Mouse (Mus musculus) adrenal gland, postnatal 14 days (tissue): Measurements from ENCODE around the gene Podxl2. TPM values are rescaled to one million over a fixed set of nuclear protein-coding genes. Genes with fewer than 3 reads are reported as not detected.

ENCODE experiments used
- DNase-seq: peaks from one replicate; pipeline ENCODE4 v3.0.0; 2021; ENCODE audit warnings: mixed read lengths
- total RNA-seq: library from RNA; stranded (reverse); gene quantifications from 2 replicates; pipeline ENCODE4 v1.2.3, GENCODE M21; 2021

The Podxl2 gene
- total RNA-seq, 1 experiment from 2014 or later: 24.4 TPM

DNA sequence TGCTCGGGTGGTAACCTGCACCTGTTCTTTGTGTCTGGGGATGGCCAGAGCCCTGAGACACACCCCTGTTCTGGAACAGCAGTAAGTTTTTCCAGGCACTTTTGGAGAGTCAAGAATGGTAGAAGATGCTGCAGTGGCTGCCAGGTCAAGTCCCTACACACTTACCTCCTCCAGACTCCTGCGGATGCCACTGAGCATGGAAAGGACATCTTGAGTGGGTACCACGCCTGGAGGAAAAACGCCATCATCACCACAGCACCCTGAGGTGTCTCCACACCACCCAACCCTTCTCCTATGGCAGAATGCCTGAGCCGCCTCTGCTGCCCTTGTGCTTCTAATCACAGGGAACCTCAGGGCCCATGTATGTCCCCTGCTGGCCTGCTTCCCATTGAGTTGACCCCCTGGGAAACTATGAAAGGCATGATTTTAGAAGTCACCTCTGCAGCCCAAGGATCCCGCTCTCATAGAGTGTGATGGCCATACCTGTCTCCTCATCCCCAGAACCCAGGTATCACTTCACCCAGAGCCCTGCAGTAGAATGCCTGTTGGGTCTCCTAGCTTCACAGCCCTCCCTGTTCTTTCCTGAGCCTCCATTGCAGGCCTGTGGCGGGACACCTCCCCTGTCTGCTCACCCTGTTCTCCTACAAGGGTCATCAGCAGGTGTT lies 29.8 kb downstream of the Podxl2 start:
- no peak for DNase-seq

- DNase-seq: no peak
Measured at GRCm38 (mm10) chr6:88843781-88844725, 30.8 kb downstream of the Podxl2 start.

GRCm38 (mm10) chr6:88843241-88843640 lies 31.6 kb downstream of the Podxl2 start:
- DNase-seq: no peak

DNA sequence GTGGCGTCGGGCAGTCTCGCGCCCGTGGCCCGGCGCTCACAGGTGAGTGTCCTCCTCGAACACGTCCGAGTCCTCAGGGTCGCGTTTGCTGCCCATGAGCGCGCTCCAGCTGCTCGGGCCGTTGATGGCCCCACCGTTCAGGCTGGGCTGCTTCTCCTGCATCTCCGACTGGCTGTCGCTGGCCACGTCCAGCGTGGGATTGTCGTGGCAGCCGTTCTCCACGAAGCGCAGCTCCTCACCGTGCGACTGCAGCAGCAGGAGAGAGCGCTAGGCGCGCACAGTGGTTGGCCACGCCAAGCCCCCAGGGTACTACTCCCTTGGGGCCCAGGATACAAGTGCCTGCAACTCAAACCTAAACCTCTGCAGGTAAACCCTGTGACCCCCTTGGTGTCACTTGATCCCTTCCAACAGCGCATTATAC lies 32.1 kb downstream of the Podxl2 start:
- DNase-seq: peak; percentile 74

DNA sequence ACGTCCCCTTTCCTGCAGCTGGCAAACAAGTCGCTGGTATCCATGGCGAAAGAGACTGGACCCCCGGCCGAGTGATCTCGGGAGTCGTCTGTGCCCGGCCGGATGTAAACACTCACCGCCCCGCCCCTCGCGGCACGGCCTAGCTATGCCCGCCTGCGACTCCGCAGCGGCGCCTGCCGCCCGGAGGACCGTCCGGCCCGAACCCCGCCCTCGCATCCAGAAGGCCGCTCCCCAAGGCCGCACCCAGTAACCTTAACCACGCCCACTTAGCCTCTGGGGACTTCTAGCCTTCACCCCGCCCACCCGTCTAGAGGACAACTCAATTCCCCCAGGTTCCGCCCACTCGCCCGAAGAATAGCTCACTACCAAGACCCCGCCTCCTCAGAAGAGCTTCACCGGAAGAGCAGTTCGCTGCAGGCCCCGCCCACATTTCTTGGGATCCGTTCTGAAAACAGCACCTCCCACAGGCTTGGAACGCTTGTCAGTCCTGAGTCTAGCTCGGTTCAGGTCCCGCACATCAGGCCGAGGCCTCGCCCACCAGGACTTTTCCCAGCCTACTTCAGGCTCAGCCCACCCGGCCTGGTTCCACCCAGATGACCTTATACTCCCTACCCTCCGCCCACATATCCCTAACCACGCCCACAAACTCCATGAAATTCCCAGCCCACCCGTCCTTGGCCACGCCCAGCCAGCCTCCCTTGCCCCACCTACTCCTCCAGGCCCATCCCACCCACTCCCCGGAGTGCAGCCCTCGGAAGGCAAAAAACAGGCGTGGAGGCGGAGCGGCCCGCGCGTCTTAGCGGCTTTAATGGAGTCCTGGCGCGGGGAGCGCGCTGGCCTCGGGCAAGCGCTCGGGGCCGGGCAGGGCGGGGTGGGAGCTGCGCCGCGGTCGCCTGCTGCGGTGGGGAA lies 32.8 kb downstream of the Podxl2 start, which contains the start of gene Abtb1:
Abtb1 (minus strand) TSS at position 204 of the 909 bp plus-strand sequence.
- DNase-seq: peak; percentile 100

DNA sequence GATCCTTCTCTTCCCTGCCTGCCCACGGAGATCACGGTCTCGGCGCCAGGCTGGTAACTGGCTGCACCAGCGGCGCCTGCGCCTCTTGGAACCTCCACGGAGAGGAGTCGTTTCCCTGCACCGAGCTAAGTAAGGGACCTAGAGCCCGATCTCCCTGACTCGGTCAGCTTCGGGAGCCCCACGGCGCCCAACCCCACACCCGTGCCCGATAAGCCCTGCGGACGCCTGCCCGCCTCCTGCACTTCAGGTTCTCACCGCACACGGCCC lies 33.4 kb downstream of the Podxl2 start:
- DNase-seq: no peak

DNA sequence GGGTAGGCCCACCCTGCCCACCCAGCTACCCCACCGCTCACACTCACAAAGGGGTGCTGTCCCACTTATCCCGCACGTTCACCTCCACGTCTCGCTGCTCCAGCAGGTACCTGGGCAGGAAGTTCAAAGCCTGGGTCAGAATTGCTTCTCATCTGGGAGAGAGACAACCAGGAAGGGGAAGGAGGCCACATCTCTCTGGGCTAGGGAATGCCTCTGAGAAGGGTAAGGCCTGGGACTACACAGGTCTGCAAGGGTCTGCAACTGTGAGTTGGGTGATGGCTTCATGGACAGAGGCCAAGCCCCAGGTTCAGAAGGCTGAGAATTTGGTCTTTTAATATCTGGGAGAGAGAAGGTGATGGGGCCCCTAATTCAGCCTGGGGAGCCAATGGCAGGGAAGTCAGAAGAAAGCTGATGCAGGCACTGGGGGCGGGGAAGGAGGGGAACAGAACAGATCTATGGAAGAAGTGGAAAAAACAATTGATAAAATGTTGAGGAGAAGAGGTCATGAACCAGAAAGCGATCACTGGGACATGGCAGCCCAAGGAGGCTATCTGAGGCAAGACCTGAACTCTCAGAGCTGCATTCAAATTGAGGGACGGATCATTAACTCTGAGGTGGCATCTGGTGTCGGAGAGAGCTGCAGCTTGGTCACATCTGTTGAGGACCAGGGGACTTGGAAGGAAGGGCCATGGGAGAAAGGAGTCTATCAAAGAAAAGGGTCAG lies 33.9 kb downstream of the Podxl2 start:
- no peak for DNase-seq

- no peak for DNase-seq
Measured at GRCm38 (mm10) chr6:88840211-88840610, 34.6 kb downstream of the Podxl2 start.

DNA sequence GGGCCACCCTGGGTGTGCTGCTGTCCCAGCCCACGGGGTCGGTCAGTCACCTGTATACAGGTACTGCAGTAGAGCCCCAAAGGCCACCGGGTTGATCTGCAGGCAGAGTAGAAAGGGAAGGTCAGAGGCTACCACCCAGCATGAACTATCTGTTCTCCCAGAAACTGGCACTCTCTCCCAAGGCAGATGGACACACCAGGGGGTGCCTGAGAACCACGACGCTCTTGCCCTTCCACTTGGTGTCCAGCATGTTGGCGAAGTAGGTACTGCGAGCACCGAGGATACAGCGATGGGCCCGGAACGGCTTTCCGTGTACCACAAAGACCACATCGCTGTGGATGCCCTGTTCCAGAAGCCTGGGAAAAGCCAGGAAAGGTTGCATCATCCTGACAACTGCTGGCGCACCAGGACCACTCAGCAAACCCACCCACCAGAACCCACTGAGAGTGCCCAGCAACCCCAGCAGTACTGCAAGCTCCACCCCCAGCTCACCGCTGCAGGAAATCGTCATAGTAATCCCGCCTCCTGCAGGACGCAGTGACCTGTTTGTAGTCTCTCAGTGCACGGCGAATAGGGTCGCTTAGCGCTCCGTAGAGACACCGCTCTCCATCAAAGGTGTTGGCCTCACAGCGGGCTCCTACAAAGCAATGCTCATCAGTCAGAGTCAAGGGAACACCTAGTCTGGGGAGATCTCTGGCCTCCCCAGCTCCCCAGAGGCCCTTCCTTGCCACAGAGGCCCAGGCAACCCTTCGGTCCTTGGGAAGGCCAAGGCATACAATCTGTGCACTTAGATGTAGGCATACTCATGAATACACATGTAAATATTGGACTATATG lies 35.5 kb downstream of the Podxl2 start:
- no peak for DNase-seq

DNA sequence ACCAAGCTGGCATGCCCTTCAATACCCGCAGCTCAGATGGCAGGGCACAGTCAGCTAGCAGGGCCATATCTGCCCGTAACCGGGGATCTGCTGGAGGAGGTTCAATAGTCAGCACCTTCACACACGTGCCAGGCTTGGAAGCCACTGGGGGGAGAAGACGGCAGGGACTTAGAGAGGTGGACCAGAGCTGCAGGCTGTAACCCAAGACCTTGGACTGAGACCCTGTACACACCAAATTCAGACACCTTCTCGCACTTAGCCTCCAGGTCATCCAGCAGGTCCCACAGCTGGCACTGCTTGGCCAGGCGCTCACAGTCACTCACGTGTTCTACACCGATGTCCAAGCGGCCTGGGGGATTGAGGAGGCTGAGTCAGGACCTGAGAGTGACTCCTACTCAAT lies 36.2 kb downstream of the Podxl2 start:
- no peak for DNase-seq

DNA sequence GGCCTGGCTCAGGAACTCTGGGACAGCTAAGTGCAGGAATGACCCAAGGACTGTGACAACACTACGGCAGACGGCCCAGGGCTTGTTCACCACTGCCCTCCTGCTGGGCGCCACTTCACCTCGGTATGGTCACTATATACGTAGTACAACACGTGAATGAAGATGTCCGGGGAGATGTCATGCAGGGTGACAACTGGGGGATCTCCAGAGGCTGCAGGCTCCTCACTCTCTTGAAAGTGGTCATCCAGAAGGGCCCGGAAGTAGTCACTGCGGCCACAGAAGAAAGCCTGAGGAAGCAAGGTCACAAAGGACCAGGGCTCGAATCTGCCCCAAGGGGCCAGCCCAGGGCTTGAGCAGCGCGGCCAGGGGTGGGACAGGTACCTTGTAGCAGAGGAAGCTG lies 36.8 kb downstream of the Podxl2 start:
- DNase-seq: no peak

GRCm38 (mm10) chr6:88836178-88836819 lies 38.5 kb downstream of the Podxl2 start:
- no peak for DNase-seq

DNA sequence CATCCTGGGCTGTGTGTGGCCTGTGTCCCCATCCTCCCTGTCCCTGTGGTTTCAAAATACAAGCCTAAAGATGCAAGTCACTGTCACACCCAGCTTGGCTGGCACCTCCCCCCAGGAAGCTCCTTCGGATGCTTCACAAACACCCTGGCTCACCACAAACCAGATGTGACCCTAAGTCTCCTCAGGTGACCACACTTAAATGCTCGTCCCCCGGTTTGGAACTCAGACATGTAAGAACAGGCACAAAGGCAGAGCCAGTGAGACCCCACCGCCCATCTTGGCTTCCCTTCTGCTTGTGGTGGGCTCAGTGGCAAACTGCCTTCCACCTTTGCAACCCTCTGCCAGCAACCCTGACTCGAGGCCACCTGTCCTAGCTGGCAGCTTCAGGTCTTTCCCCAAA lies 39.8 kb downstream of the Podxl2 start:
- no peak for DNase-seq

GRCm38 (mm10) chr6:88833340-88834140 lies 41.3 kb downstream of the Podxl2 start:
- DNase-seq: no peak

- DNase-seq: no peak
Measured at GRCm38 (mm10) chr6:88832663-88833062, 42.2 kb downstream of the Podxl2 start.

- DNase-seq: peak; percentile 84
Measured at GRCm38 (mm10) chr6:88831456-88831855, 43.4 kb downstream of the Podxl2 start.

GRCm38 (mm10) chr6:88830112-88830702 lies 44.6 kb downstream of the Podxl2 start:
- DNase-seq: no peak

DNA sequence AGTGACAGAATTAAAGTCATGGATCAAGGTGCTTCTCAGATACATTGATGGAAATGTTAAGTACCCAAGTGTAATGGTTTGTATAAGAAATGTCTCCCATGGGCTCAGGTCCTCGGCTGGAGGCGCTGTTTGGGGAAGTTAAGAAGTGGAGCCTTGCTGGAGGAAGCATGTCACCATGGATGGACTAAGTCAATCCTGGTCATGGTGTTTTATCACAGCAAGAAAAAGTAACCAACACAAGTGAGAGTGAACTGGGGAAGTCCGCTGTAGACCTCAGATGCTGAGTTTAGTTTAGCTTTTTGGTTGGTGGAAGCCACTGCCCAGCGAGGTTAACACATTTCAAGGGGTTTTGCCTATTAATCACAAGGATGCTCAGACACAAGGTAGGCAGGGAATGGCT lies 45.3 kb downstream of the Podxl2 start:
- DNase-seq: no peak
